Mouse (Mus musculus) forebrain, embryonic 13.5 days (tissue): Measurements from ENCODE around the gene Gm29427. TPM values are rescaled to one million over a fixed set of nuclear protein-coding genes. Genes with fewer than 3 reads are reported as not detected.
A peak's percentile ranks its signal among the peaks of the same experiment; 100 is the strongest.

Experiments
- ATAC-seq: fragments of 200-750 bp; cut with Nextera tagmentation; 2 replicates; pipeline ENCODE4 v1.8.0; 2017
- H3K27ac ChIP-seq: fragments of 300-500 bp; sonication (generic); 2 replicates; pipeline ENCODE4 v1.5.1; 2015; ENCODE audit warnings: inconsistent platforms, mild to moderate bottlenecking, moderate library complexity
- H3K27me3 ChIP-seq: fragments of 300-500 bp; sonication (generic); 2 replicates; pipeline ENCODE4 v1.6.1; 2015; ENCODE audit warnings: mild to moderate bottlenecking, inconsistent platforms
- H3K36me3 ChIP-seq: fragments of 300-500 bp; sonication (generic); 2 replicates; pipeline ENCODE4 v1.6.1; 2015; ENCODE audit warnings: mild to moderate bottlenecking, inconsistent platforms; ENCODE audit not compliant: poor library complexity, severe bottlenecking
- H3K4me1 ChIP-seq: fragments of 300-500 bp; sonication (generic); 2 replicates; pipeline ENCODE4 v1.6.1; 2015; ENCODE audit warnings: inconsistent platforms
- H3K4me2 ChIP-seq: fragments of 300-500 bp; sonication (generic); 2 replicates; pipeline ENCODE4 v1.6.1; 2015; ENCODE audit warnings: inconsistent platforms, mild to moderate bottlenecking, moderate library complexity
- H3K4me3 ChIP-seq: fragments of 300-500 bp; sonication (generic); 2 replicates; pipeline ENCODE4 v1.5.1; 2015; ENCODE audit warnings: mild to moderate bottlenecking, inconsistent platforms
- H3K9ac ChIP-seq: fragments of 300-500 bp; sonication (generic); 2 replicates; pipeline ENCODE4 v1.6.1; 2015; ENCODE audit warnings: mild to moderate bottlenecking, inconsistent platforms
- H3K9me3 ChIP-seq: fragments of 300-500 bp; sonication (generic); replicated peaks from 2 replicates; pipeline ENCODE4 v1.6.1; 2016; ENCODE audit warnings: inconsistent platforms
- WGBS: fragments of 180-500 bp; shearing (Covaris S2); methylation state at CpG from one replicate; pipeline ENCODE4 v1.1.7; 2015; 5-methylcytosine and 5-hydroxymethylcytosine counted together
- polyA plus RNA-seq: library from polyadenylated mRNA; unstranded; fragments of >200 nt; fragmentation: Nextera tagmentation; extraction: Ambion mirVana; gene quantifications from 2 replicates; pipeline ENCODE4 v1.2.1, GENCODE M21; 2015

Gm29427 gene
- polyA plus RNA-seq, 1 experiment from 2014 or later, result not detected

GRCm38 (mm10) chr1:130740227-130740648, 24.6 kb upstream of the Gm29427 start:
- Histone ChIP-seq H3K4me2 (no peak overlapping the region), H3K4me1 (no peaks in the 10 kb centered on the region), H3K9me3 (no peaks in the 10 kb centered on the region), H3K27me3 (no peaks in the 10 kb centered on the region), H3K4me3 (no peak overlapping the region), H3K36me3 (no peaks in the 10 kb centered on the region), H3K9ac (no peak overlapping the region), H3K27ac (no peak overlapping the region)
- WGBS, result 75% methylated on average over 4 of the region's 4 CpGs
- no peak for ATAC-seq

DNA sequence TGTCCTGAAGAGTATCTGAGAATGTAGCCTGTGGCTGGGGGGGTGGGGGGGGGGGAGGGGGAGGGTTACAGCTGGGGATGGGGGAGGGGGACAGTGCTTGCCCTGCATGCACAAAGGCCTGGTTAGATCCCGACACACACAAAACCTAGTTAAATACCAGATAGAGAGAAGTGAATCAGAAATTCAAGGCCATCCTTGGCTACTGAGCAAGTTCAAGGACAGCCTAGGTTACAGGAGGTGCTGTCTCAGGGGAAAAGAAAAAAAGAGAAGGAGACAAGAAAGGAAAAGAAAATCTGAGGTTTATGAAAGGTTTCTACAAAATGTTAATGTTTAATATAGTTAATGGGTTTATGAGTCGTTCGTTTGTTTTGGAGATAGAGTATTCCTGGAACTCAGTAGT, 24.0 kb upstream of the Gm29427 start:
- no peak overlapping the region for H3K4me3 ChIP-seq
- no peaks in the 10 kb centered on the region for H3K36me3 ChIP-seq
- no peak overlapping the region for H3K4me2 ChIP-seq
- no peak overlapping the region for H3K9ac ChIP-seq
- no peak overlapping the region for H3K27ac ChIP-seq
- no peaks in the 10 kb centered on the region for H3K9me3 ChIP-seq
- ATAC-seq, result no peak
- peaks cover under 1% of the 10 kb centered on the region for H3K4me1 ChIP-seq
- 83% methylated on average over 3 of the region's 3 CpGs for WGBS
- H3K27me3 ChIP-seq, result no peaks in the 10 kb centered on the region

DNA sequence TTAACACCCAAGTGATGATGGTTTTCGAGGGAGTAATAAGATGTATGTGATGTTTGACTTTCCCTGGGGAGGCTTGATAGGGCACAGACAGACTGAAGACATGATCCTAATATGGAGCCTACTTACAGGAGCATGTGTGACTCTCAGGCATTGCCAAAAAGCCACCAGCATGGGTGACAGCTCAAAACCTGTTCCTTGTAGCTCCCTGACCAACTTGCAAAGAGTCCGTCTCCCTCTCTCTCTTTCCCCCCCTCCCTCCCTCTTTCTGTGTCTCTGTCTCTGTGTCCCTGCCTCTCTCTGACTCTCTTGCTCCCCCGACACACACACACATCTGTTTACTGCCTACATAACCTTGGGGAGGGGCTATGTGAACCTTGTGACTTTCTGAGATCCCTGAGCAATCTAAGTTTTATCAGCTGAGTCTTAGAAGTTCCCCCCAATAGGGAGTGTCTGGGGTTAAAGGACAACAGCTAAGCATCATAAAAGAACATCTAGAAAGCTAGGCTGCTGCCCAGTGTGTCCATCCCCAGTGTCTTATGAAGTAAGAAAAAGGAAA, 23.0 kb upstream of the Gm29427 start:
- WGBS, result 89% methylated on average over 3 of the region's 3 CpGs
- no peak overlapping the region for H3K4me3 ChIP-seq
- no peak overlapping the region for H3K9ac ChIP-seq
- H3K27me3 ChIP-seq, result no peaks in the 10 kb centered on the region
- no peaks in the 10 kb centered on the region for H3K36me3 ChIP-seq
- no peaks in the 10 kb centered on the region for H3K9me3 ChIP-seq
- H3K4me1 ChIP-seq, result peaks cover 3% of the 10 kb centered on the region
- no peak for ATAC-seq
- H3K27ac ChIP-seq, result no peak overlapping the region
- H3K4me2 ChIP-seq, result no peak overlapping the region

DNA sequence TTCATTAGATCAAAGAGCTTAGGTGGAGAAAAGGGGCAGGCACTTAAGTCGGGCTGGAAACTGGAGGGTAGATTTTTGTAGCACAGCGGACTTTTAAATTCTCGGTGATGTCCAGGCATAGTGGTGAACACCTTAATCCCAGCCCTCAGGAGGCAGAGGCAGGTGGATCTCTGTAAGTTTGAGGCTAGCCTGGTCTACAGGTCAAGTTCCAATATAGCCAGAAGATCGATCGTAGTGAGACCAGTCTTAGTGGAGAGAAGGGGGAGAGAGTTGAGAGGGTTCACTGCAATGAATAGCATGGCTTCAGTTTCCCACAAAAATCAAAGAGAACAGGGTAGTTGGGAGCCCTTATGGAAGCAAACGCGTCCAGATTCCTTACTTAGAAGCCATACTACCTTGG, 22.3 kb upstream of the Gm29427 start:
- Histone ChIP-seq H3K4me1 (peaks cover 3% of the 10 kb centered on the region), H3K4me2 (no peak overlapping the region), H3K4me3 (no peak overlapping the region), H3K9me3 (no peaks in the 10 kb centered on the region), H3K27me3 (no peaks in the 10 kb centered on the region), H3K36me3 (no peaks in the 10 kb centered on the region), H3K27ac (no peak overlapping the region), H3K9ac (no peak overlapping the region)
- 87% methylated on average over 7 of the region's 7 CpGs for WGBS
- ATAC-seq, result no peak

- no peak overlapping the region for H3K27ac ChIP-seq
- H3K27me3 ChIP-seq, result no peaks in the 10 kb centered on the region
- no peaks in the 10 kb centered on the region for H3K36me3 ChIP-seq
- WGBS, result 31% methylated on average over 8 of the region's 11 CpGs
- peaks cover 3% of the 10 kb centered on the region for H3K4me1 ChIP-seq
- ATAC-seq, result no peak
- H3K9ac ChIP-seq, result no peak overlapping the region
- H3K9me3 ChIP-seq, result no peaks in the 10 kb centered on the region
- no peak overlapping the region for H3K4me3 ChIP-seq
- H3K4me2 ChIP-seq, result no peak overlapping the region
These were observed 21.8 kb upstream of the Gm29427 start for GRCm38 (mm10) chr1:130737411-130737881.

DNA sequence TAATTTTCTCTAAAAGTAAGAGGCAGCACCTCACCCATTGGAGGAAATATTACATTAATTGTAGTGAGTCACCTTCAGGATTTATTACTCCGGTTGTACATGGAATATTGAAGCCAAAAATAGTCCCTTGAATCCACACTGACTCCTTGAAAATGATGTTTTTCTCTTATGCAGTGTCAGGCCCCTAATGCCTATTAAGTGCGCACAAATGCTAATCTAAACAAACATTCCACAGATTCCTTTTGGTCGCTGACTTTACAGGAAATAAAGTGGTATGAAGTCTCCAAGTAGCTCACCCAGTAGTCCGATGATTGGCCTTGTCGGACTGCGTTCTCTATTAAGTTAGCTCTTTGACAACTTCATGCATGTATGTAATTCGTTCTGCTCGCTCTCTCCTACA, 19.3 kb upstream of the Gm29427 start:
- no peak overlapping the region for H3K4me2 ChIP-seq
- H3K36me3 ChIP-seq, result no peaks in the 10 kb centered on the region
- no peak overlapping the region for H3K27ac ChIP-seq
- peaks cover 8% of the 10 kb centered on the region for H3K4me1 ChIP-seq
- H3K9me3 ChIP-seq, result no peaks in the 10 kb centered on the region
- H3K27me3 ChIP-seq, result no peaks in the 10 kb centered on the region
- ATAC-seq, result no peak; the same call in 1 of the 2 replicates
- WGBS, result 86% methylated on average over 8 of the region's 8 CpGs
- H3K4me3 ChIP-seq, result no peak overlapping the region
- H3K9ac ChIP-seq, result no peak overlapping the region

- H3K36me3 ChIP-seq, result no peaks in the 10 kb centered on the region
- no peaks in the 10 kb centered on the region for H3K27me3 ChIP-seq
- 52% methylated on average over 5 of the region's 5 CpGs for WGBS
These were observed 18.9 kb upstream of the Gm29427 start for GRCm38 (mm10) chr1:130734452-130734851.

GRCm38 (mm10) chr1:130733671-130734070, 18.1 kb upstream of the Gm29427 start:
- WGBS, result 99% methylated on average over 4 of the region's 4 CpGs
- no peak for ATAC-seq

More at GRCm38 (mm10) chr1:130734452-130734851, 18.9 kb upstream of the Gm29427 start:
- no peaks in the 10 kb centered on the region for H3K9me3 ChIP-seq
- peaks cover 8% of the 10 kb centered on the region for H3K4me1 ChIP-seq
- no peak overlapping the region for H3K4me3 ChIP-seq
- no peak overlapping the region for H3K9ac ChIP-seq
- H3K4me2 ChIP-seq, result no peak overlapping the region
- peak; percentile 30; the same call in 1 of the 2 replicates for ATAC-seq
- no peak overlapping the region for H3K27ac ChIP-seq

GRCm38 (mm10) chr1:130732706-130733658, 17.4 kb upstream of the Gm29427 start:
- no peak for ATAC-seq
- Histone ChIP-seq H3K4me1 (peaks cover 8% of the 10 kb centered on the region), H3K9me3 (no peaks in the 10 kb centered on the region), H3K9ac (no peak overlapping the region), H3K27me3 (no peaks in the 10 kb centered on the region), H3K4me2 (no peak overlapping the region), H3K4me3 (no peak overlapping the region), H3K36me3 (no peaks in the 10 kb centered on the region), H3K27ac (no peak overlapping the region)
- WGBS, result 90% methylated on average over 13 of the region's 13 CpGs

More at GRCm38 (mm10) chr1:130733671-130734070, 18.1 kb upstream of the Gm29427 start:
- H3K9me3 ChIP-seq, result no peaks in the 10 kb centered on the region
- H3K4me2 ChIP-seq, result no peak overlapping the region
- H3K4me3 ChIP-seq, result no peak overlapping the region
- H3K27ac ChIP-seq, result no peak overlapping the region
- no peak overlapping the region for H3K9ac ChIP-seq
- no peaks in the 10 kb centered on the region for H3K27me3 ChIP-seq
- peaks cover 8% of the 10 kb centered on the region for H3K4me1 ChIP-seq
- no peaks in the 10 kb centered on the region for H3K36me3 ChIP-seq

GRCm38 (mm10) chr1:130731741-130732337, 16.2 kb upstream of the Gm29427 start, which contains the start of gene AA986860:
Gene AA986860, plus strand, starts transcription at chr1:130731976.
- 6% methylated on average over 10 of the region's 10 CpGs for WGBS
- no peak within 1 kb of the TSS for H3K9ac ChIP-seq
- ATAC-seq, result peak; percentile 36; the same call in 1 of the 2 replicates
- H3K9me3 ChIP-seq, result no peaks in the 10 kb centered on the region
- no peak within 1 kb of the TSS for H3K4me3 ChIP-seq
- 0 out of 2 replicates have a peak within 1 kb of the TSS, but pooled peaks have one; percentile 14 for H3K4me2 ChIP-seq
- peaks cover 8% of the 10 kb centered on the region for H3K4me1 ChIP-seq
- no peaks in the 10 kb centered on the region for H3K36me3 ChIP-seq
- no peaks in the 10 kb centered on the region for H3K27me3 ChIP-seq
- no peak within 1 kb of the TSS for H3K27ac ChIP-seq

DNA sequence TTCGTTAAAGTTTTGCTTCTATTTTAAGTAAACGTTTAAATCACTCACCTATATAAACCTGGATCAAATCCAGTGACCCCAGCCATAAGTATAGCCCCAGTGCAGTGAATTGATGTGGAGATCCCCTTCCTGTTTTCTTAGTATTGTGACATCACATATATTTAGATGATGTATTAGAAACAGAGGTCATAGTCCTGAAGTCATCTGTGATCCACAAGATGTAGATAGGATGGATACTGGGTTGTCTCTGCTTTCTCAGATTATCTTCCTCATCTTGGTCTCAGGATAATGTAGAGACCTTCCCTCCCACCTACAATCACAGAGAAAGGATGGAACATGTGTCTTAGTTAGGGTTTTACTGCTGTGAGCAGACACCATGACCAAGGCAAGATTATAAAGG, 13.6 kb upstream of the Gm29427 start, which contains the start of gene Pfkfb2:
Gene Pfkfb2 (minus strand): TSS at position 101 of the 400 bp plus-strand sequence.
- Histone ChIP-seq H3K27me3 (no peaks in the 10 kb centered on the region), H3K9me3 (no peaks in the 10 kb centered on the region), H3K4me2 (no peak within 1 kb of the TSS), H3K4me3 (no peak within 1 kb of the TSS), H3K9ac (no peak within 1 kb of the TSS), H3K27ac (no peak within 1 kb of the TSS), H3K4me1 (peaks cover 5% of the 10 kb centered on the region), H3K36me3 (no peaks in the 10 kb centered on the region)
- WGBS, result 89% methylated on average over 2 of the region's 2 CpGs
- no peak for ATAC-seq

DNA sequence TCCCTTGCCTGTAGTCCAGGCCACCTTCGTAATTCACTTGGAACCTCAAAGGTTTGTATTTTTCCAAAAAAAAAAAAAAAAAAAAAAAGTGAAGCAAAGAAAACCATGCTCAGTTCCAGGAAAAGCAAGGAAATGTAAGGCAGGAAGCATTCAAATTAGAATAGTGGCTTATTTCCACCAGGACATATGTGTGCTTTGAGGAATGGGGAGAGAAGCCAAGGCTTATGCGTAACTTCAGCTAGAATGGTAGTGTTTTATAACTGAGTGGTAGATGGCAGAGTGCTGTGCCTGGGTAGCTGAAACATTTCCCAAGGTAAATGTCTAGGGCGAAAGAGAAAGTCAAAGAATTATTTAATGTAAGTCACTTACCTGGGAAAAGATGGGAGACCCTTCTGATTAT, 13.1 kb upstream of the Gm29427 start:
- Histone ChIP-seq H3K4me1 (peaks cover 5% of the 10 kb centered on the region), H3K27me3 (no peaks in the 10 kb centered on the region), H3K9me3 (no peaks in the 10 kb centered on the region), H3K36me3 (no peaks in the 10 kb centered on the region), H3K4me3 (no peak overlapping the region), H3K4me2 (no peak overlapping the region), H3K9ac (no peak overlapping the region), H3K27ac (no peak overlapping the region)
- WGBS, result 93% methylated on average over 3 of the region's 3 CpGs
- no peak for ATAC-seq
